Mouse (Mus musculus) CH12.LX (cell line): Measurements from ENCODE around the gene Magohb. TPM values are rescaled to one million over a fixed set of nuclear protein-coding genes. Genes with fewer than 3 reads are reported as not detected.

ENCODE experiments used
- DNase-seq: peaks from one replicate; pipeline ENCODE4 v3.0.0-alpha.2; 2013; ENCODE audit errors: extremely low read depth
- H3K27ac ChIP-seq: 2 replicates; pipeline ENCODE4 v1.5.1; 2012; ENCODE audit warnings: low read depth, mild to moderate bottlenecking, control low read depth, moderate library complexity; ENCODE audit not compliant: insufficient read depth
- H3K27me3 ChIP-seq: replicated peaks from 2 replicates; pipeline ENCODE3; 2012; ENCODE audit warnings: inconsistent platforms
- H3K36me3 ChIP-seq, 2 experiments: replicated peaks in 1 of 2; 2 replicates each; pipeline versions ENCODE3 to v1.6.1; 2012; ENCODE audit warnings: inconsistent platforms in 1 of 2, low read length in 1 of 2, mild to moderate bottlenecking in 1 of 2, mixed read lengths in 1 of 2, moderate library complexity in 1 of 2; ENCODE audit not compliant: control insufficient read depth in 1 of 2, insufficient read depth in 1 of 2
- H3K4me1 ChIP-seq, 2 experiments: 2 replicates each; pipeline ENCODE4 v1.6.1; 2012; ENCODE audit warnings: inconsistent platforms in 1 of 2, moderate library complexity in 1 of 2; ENCODE audit not compliant: insufficient read depth in 2 of 2, control insufficient read depth in 1 of 2
- H3K4me2 ChIP-seq: 2 replicates; pipeline ENCODE4 v1.6.1; 2012; ENCODE audit warnings: low read depth, mild to moderate bottlenecking, control low read depth; ENCODE audit not compliant: poor library complexity, insufficient read depth, severe bottlenecking
- H3K4me3 ChIP-seq, 3 experiments: fragments of 150-350 bp in 1 of 3; sonication (generic) in 1 of 3; replicated peaks in 1 of 3; 2 replicates each; pipeline versions ENCODE3 to v1.5.1; 2011 to 2012; ENCODE audit warnings: low read depth in 2 of 3, low read length in 2 of 3, mild to moderate bottlenecking in 2 of 3, moderate library complexity in 2 of 3, control low read depth in 1 of 3, improper control_type of control experiment in 1 of 3, inconsistent platforms in 1 of 3, mixed read lengths in 1 of 3; ENCODE audit not compliant: poor library complexity in 1 of 3
- H3K79me2 ChIP-seq: replicated peaks from 2 replicates; pipeline ENCODE4 v1.6.1; 2012; ENCODE audit warnings: mild to moderate bottlenecking, moderate library complexity; ENCODE audit not compliant: control insufficient read depth, poor library complexity, insufficient read depth, severe bottlenecking; ENCODE audit errors: extremely low read depth
- H3K9ac ChIP-seq: 2 replicates; pipeline ENCODE4 v1.6.1; 2012; ENCODE audit warnings: low read depth, mild to moderate bottlenecking, control low read depth, moderate library complexity; ENCODE audit not compliant: insufficient read depth
- H3K9me3 ChIP-seq: replicated peaks from 2 replicates; pipeline ENCODE3; 2012; ENCODE audit warnings: low read length, inconsistent platforms, mixed read lengths
- BHLHE40 ChIP-seq: IDR thresholded peaks from 2 replicates; pipeline ENCODE4 v1.6.1; 2011; ENCODE audit warnings: mild to moderate bottlenecking, low read depth, low read length, improper control_type of control experiment
- CHD2 ChIP-seq: IDR thresholded peaks from 2 replicates; pipeline ENCODE4 v1.6.1; 2011; ENCODE audit warnings: low read length, improper control_type of control experiment
- CTCF ChIP-seq, 2 experiments: IDR thresholded peaks in 1 of 2; conservative IDR thresholded peaks in 1 of 2; 2 replicates each; pipeline ENCODE4 v1.5.1; 2011 to 2012; ENCODE audit warnings: low read depth in 2 of 2, low read length in 2 of 2, improper control_type of control experiment in 1 of 2, inconsistent platforms in 1 of 2, mild to moderate bottlenecking in 1 of 2, moderate library complexity in 1 of 2
- E2F4 ChIP-seq: IDR thresholded peaks from 2 replicates; pipeline ENCODE4 v1.6.1; 2011; ENCODE audit warnings: low read depth, low read length, improper control_type of control experiment; ENCODE audit not compliant: insufficient replicate concordance
- ELF1 ChIP-seq: IDR thresholded peaks from 2 replicates; pipeline ENCODE4 v1.6.1; 2014; ENCODE audit warnings: low read depth, mild to moderate bottlenecking, inconsistent platforms, low read length, improper control_type of control experiment
- ETS1 ChIP-seq: conservative IDR thresholded peaks from 2 replicates; pipeline ENCODE4 v1.6.1; 2012; ENCODE audit warnings: low read depth, mild to moderate bottlenecking, inconsistent platforms, low read length, improper control_type of control experiment, moderate library complexity
- GABPA ChIP-seq: IDR thresholded peaks from 2 replicates; pipeline ENCODE4 v1.6.1; 2012; ENCODE audit warnings: low read depth, low read length, improper control_type of control experiment, inconsistent platforms; ENCODE audit not compliant: insufficient replicate concordance
- IRF4 ChIP-seq: IDR thresholded peaks from 2 replicates; pipeline ENCODE4 v1.6.1; 2014; ENCODE audit warnings: low read depth, mild to moderate bottlenecking, inconsistent platforms, low read length, improper control_type of control experiment
- JUND ChIP-seq: conservative IDR thresholded peaks from 2 replicates; pipeline ENCODE4 v1.6.1; 2011; ENCODE audit warnings: low read depth, low read length, improper control_type of control experiment
- MAFK ChIP-seq: IDR thresholded peaks from 2 replicates; pipeline ENCODE4 v1.6.1; 2011; ENCODE audit warnings: low read length, improper control_type of control experiment; ENCODE audit not compliant: insufficient replicate concordance
- MEF2A ChIP-seq: IDR thresholded peaks from 2 replicates; pipeline ENCODE4 v1.6.1; 2014; ENCODE audit warnings: low read depth, mild to moderate bottlenecking, inconsistent platforms, low read length, improper control_type of control experiment, borderline replicate concordance
- MXI1 ChIP-seq: IDR thresholded peaks from 2 replicates; pipeline ENCODE4 v1.6.1; 2011; ENCODE audit warnings: mild to moderate bottlenecking, low read depth, low read length, improper control_type of control experiment
- MYC ChIP-seq: IDR thresholded peaks from 2 replicates; pipeline ENCODE4 v1.6.1; 2011; ENCODE audit warnings: low read depth, mild to moderate bottlenecking, improper control_type of control experiment, low read length
- NELFE ChIP-seq: IDR thresholded peaks from 2 replicates; pipeline ENCODE4 v1.6.1; 2011; ENCODE audit warnings: low read depth, low read length, improper control_type of control experiment
- NRF1 ChIP-seq: IDR thresholded peaks from 2 replicates; pipeline ENCODE4 v1.6.1; 2014; ENCODE audit warnings: low read depth, mild to moderate bottlenecking, inconsistent platforms, low read length, improper control_type of control experiment, moderate library complexity
- PAX5 ChIP-seq: IDR thresholded peaks from 2 replicates; pipeline ENCODE4 v1.6.1; 2012; ENCODE audit warnings: low read length, inconsistent platforms, mixed read lengths
- POLR2A ChIP-seq: IDR thresholded peaks from 2 replicates; pipeline ENCODE4 v1.6.1; 2011; ENCODE audit warnings: low read depth, mild to moderate bottlenecking, improper control_type of control experiment, low read length
- RCOR1 ChIP-seq: conservative IDR thresholded peaks from 2 replicates; pipeline ENCODE4 v1.6.1; 2012; ENCODE audit warnings: low read depth, mild to moderate bottlenecking, inconsistent platforms, low read length, improper control_type of control experiment
- SIN3A ChIP-seq: IDR thresholded peaks from 2 replicates; pipeline ENCODE4 v1.6.1; 2012; ENCODE audit warnings: low read length, improper control_type of control experiment, inconsistent platforms
- SMC3 ChIP-seq: IDR thresholded peaks from 2 replicates; pipeline ENCODE4 v1.6.1; 2011; ENCODE audit warnings: low read depth, low read length, improper control_type of control experiment
- TBP ChIP-seq: conservative IDR thresholded peaks from 2 replicates; pipeline ENCODE4 v1.6.1; 2011; ENCODE audit warnings: low read depth, low read length, improper control_type of control experiment
- TCF12 ChIP-seq: IDR thresholded peaks from 2 replicates; pipeline ENCODE4 v1.6.1; 2014; ENCODE audit warnings: low read depth, mild to moderate bottlenecking, inconsistent platforms, low read length, improper control_type of control experiment
- USF2 ChIP-seq: conservative IDR thresholded peaks from 2 replicates; pipeline ENCODE4 v1.6.1; 2011; ENCODE audit warnings: low read depth, low read length, improper control_type of control experiment
- ZC3H11A ChIP-seq: IDR thresholded peaks from 2 replicates; pipeline ENCODE4 v1.6.1; 2012; ENCODE audit warnings: low read depth, mild to moderate bottlenecking, inconsistent platforms, low read length, improper control_type of control experiment
- ZMIZ1 ChIP-seq: IDR thresholded peaks from 2 replicates; pipeline ENCODE4 v1.6.1; 2012; ENCODE audit warnings: low read depth, mild to moderate bottlenecking, inconsistent platforms, low read length, improper control_type of control experiment
- ZNF384 ChIP-seq: IDR thresholded peaks from 2 replicates; pipeline ENCODE4 v1.6.1; 2012; ENCODE audit warnings: low read depth, low read length, improper control_type of control experiment, inconsistent platforms
- dilution Hi-C: fragments of 300-500 bp; cut with MboI; formaldehyde crosslinking; loops from 2 replicates; pipeline ENCODE4 v1.14.3; 2020; ENCODE audit warnings: low sequenced_read_pairs; ENCODE audit not compliant: extremely low pct_unique_long_range_greater_than_20kb, extremely low pct_ligation_motif_present
- in situ Hi-C: fragments of 300-500 bp; cut with MboI; formaldehyde crosslinking; loops from 3 replicates; pipeline ENCODE4 v1.14.3; 2019; ENCODE audit warnings: low sequenced_read_pairs, low pct_ligation_motif_present, low pct_unique_long_range_greater_than_20kb, mixed read lengths
- polyA plus RNA-seq: library from polyadenylated mRNA; unstranded; fragments of >175 nt; gene quantifications from 2 replicates; pipeline ENCODE4 v1.2.1, GENCODE M21; 2012; ENCODE audit warnings: low read depth; ENCODE audit not compliant: insufficient read length
- total RNA-seq, 2 experiments: library from RNA; depleted of rRNA; stranded (reverse); fragments of 300-350 nt in 1 of 2; fragments of >200 nt in 1 of 2; gene quantifications; 2 replicates each; pipeline ENCODE4 v1.2.3; 2012 to 2014

Gene Magohb
- total and polyA plus RNA-seq, 3 experiments = 19.6 to 78.5 (median 32.2) TPM

- DNase-seq = no peak
- dilution Hi-C loops (no loop called here), in situ Hi-C loops (no loop called here)
- H3K79me2 ChIP-seq = no peaks in the 10 kb centered on the region
- no peaks in the 10 kb centered on the region for H3K4me1 ChIP-seq
- H3K36me3 ChIP-seq = no peaks in the 10 kb centered on the region
- no peak within 1 kb of the TSS for H3K9ac ChIP-seq
- no peak for TF ChIP-seq GABPA
- no peak for TF ChIP-seq NRF1
- TF ChIP-seq CTCF (conservative IDR thresholded peaks at IDR 0.05 in 1 of 2, IDR thresholded peaks at IDR 0.05 in 1 of 2; ENCODE audit: low read depth in 2 of 2, low read length in 2 of 2) = no peak
- TF ChIP-seq JUND = no peak
- no peak for TF ChIP-seq ZMIZ1
- no peak for TF ChIP-seq POLR2A
- TF ChIP-seq USF2 = no peak
- no peak for TF ChIP-seq BHLHE40
- TF ChIP-seq E2F4 = no peak
- TF ChIP-seq MAFK = no peak
- TF ChIP-seq TCF12 = no peak
- no peak for TF ChIP-seq SMC3
- no peak for TF ChIP-seq PAX5
- no peak for TF ChIP-seq SIN3A
- TF ChIP-seq ELF1 = no peak
- no peak for TF ChIP-seq NELFE
- TF ChIP-seq MXI1 = no peak
- no peak for TF ChIP-seq TBP
- TF ChIP-seq ZNF384 = no peak
- no peak for TF ChIP-seq CHD2
- peaks cover 19% of the 10 kb centered on the region for H3K27me3 ChIP-seq
- H3K27ac ChIP-seq = no peak within 1 kb of the TSS
- H3K4me2 ChIP-seq = no peak within 1 kb of the TSS
- no peaks in the 10 kb centered on the region for H3K9me3 ChIP-seq
- H3K4me3 ChIP-seq = no peak within 1 kb of the TSS
These were observed 45.8 kb downstream of the Magohb start, which contains the start of gene Klra2 for GRCm38 (mm10) chr6:131247206-131247605. Gene Klra2, minus strand, starts transcription at chr6:131247362.

- Histone ChIP-seq H3K79me2 (no peaks in the 10 kb centered on the region), H3K4me1 (no peaks in the 10 kb centered on the region), H3K4me2 (no peak overlapping the region), H3K27ac (no peak overlapping the region), H3K27me3 (peaks cover 19% of the 10 kb centered on the region), H3K9me3 (no peaks in the 10 kb centered on the region), H3K36me3 (no peaks in the 10 kb centered on the region), H3K4me3 (no peak overlapping the region), H3K9ac (no peak overlapping the region)
- TF ChIP-seq IRF4 = no peak
- no peak for TF ChIP-seq RCOR1
- TF ChIP-seq USF2 = no peak
- no peak for TF ChIP-seq ZC3H11A
- no peak for TF ChIP-seq MEF2A
- TF ChIP-seq ZMIZ1 = no peak
- no peak for TF ChIP-seq GABPA
- no peak for TF ChIP-seq ETS1
- TF ChIP-seq MYC = no peak
- in situ Hi-C loops = no loop called here
- no peak for DNase-seq
- dilution Hi-C loops = no loop called here
These were observed 48.0 kb downstream of the Magohb start for GRCm38 (mm10) chr6:131245081-131245480.
